Mouse (Mus musculus) cerebellum, postnatal 10 days (tissue): Measurements from ENCODE around the gene Msh6.
"Not testable (repeated sequence)": the region's sequence is repeated elsewhere in the genome, so short reads cannot be mapped to it uniquely, and the experiment has no call there.

ENCODE experiments used
- DNase-seq, 2 experiments: peaks; one replicate each; pipeline ENCODE4 v3.0.0; 2021; ENCODE audit warnings: mixed read lengths in 2 of 2

Msh6 gene

DNA sequence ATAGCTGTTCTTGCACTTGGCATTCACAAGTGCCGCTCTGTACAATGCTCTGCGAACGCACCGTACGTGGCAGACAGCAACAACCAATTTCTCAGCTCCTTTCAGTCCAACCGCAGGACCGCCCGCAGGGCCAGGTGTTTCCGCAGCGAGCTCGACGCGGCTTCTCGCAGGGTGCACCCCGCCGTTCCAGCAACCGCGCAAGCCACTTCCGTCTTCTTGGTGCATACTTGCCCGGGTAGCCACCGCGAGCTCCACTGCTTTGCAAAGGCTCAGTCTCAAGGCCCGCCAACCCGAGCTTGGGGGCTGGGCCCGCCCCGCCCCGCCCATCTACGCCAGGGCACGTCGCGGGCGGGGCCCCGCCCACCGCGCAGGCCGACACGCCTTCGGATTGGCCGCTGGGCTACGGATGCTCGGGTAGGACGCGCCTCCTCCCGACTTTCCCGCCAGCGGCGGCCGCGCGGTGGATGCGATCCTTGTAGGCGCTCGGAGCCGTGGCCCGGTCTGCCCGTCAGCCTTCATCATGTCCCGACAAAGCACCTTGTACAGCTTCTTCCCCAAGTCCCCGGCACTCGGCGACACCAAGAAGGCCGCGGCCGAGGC lies at the start of gene Msh6:
Msh6 (plus strand) TSS at position 434 of the 600 bp plus-strand sequence.
- peak; percentile 94 to 96 for DNase-seq

DNA sequence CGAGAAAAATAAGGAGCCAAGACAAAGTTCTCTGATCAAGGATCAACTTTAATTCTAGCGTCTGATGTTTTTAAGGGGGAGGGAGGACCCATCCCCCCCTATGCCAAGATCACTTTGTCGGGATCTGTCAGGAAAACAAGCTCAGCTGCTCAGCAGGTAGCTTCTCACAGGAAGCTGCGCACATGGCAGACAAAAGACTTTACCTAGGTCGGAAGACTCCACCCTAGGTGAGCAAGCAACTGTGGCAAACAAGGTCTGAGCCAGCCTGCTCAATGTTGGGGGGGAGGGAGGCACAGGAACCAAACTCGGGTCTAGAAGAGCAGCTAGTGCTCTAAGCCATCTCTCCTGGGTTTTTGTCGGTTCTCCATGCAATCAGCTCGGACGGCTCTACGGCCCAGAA lies 40.5 kb upstream of the Msh6 start:
- no peak for DNase-seq

DNA sequence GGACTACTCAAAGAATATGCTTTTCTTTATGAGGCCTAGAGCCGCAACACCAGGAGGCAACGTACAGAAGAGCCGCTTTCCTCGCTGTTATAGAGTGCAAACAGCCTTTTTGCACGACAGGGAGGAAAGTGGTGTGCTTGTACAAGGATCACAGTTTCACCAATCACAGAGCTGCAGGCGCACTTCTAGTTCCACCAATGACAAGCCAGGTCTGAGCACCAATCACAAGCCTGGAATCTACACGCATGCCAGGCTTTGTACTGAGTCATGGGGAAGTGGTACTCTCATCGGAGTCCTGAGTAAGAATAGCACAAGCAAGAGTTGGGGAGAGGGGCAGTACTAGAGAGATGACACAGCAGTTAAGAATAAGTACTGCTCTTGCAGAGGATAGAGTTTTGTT lies 40.1 kb upstream of the Msh6 start:
- DNase-seq, result no peak

DNA sequence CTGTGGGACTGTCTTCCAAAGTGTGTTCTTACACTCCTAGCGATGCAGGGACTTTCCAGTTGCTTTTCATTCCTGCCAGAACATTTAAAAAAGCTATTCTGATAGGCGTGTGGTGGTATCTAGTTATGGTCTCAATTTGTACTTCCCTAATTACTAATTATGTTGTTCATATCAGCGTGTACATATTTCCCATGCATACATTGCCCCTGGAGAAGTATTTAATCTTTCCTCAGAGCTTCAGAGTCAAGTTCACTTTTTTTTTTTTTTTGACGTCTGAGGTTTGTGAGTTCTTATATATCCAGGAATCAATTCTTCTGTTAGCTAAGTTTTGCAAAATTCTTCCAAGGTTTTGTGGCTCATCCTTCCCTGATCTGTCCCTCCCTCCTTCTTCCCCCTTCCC lies 38.7 kb upstream of the Msh6 start:
- no peak for DNase-seq

DNA sequence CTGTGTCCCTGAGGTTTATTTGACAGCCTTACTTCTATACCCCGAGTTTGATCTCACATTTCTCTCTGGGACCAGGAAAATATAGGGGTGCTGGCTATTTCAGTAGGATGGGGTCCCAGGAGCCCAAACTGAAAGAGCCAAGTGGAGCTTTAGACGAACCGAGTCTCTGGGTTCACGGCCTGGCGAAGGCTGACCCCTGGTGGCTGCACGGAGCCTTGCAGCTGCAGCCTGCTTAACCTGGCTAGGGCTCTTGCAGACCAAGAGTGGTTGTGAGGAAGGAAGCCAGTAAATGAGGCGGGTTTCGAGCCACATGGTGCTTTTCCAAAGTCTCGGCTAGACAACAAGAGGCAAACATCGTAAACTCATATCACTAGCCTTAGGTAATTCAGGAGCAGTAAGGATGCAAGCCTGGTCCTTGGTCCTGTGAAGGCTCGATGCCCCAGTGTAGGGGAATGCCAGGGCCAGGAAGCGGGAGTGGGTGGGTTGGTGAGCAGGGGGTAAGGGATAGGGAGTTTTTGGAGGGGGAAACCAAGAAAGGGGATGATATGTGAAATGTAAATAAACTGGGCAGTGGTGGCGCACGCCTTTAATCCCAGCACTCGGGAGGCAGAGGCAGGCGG lies 25.8 kb upstream of the Msh6 start:
- peak; percentile 92 to 93 for DNase-seq

DNA sequence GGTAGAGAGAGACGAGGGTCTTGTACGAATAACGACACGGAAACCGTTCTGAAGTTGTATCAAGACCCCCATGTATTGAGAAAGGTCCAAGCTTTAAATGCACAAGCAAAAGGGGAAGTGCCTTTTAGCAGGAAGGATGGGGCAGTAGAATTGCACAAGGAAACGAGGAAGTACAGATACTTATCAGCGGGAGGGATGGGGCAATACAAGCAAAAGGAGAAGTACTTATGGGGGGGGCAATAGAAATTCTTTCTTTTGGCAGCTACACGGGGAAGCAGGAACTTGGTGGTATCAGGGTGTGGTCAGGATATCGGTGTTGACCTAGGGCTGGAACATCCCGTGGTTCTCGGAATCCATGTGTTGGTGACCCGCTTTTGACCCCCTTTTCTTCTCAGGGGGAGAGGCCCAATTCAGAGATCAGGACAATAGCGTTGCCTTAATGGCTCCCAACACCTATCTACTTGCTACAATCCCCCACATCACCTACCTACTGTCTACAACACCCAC lies 20.2 kb upstream of the Msh6 start:
- not testable (repeated sequence) for DNase-seq

DNA sequence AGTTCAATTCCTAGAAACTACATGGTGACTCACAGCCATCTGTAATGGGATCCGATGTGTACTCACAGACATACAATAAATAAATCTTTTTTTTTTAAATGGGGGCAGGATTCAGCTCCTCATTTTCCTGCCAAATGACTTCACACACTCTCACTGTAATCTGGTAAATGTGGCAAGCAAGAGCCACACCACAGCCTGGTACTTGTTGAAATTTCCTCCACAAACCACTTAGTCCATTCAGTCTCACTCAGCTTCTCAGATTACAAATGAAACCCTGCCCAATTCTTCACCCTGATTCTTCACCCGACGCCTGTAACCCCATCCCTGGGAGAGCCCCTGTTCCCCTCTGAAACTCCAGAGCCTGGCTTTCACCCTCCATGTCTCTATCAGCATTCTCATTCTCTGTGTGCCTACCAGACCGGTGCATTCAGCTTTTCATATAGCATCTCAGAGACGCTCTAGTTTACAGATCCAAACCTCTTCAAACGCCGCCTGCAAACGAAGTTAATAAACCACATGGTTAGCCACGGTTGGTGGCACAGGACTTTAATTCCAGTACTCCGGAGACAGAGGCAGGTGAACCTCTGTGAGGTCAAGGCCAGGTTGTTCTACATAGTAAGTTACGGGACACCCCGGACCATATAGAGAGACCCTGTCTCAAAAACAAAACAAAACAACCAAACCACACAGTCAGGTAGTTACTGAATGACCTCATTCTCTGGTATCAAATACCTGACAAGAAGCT lies 17.6 kb upstream of the Msh6 start:
- DNase-seq, result no peak

DNA sequence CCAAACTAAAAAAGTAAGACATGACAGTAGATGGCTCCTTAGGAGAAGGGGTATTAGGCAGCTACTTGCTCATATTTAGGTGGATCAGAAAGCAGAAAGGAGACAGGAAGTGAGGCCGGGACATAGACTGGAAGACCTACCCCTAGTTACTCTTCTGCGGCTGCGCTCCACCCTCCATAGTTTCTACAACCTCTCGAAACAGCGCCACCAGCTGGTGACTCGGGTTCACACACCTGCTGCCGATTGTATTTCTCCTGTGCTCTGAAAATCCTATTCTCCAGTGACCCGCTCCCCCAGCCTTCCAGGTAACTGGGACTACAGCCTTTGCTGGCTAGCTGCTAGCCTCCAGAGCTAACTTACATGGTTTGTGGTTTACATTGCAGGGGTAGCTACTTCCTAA lies 16.6 kb upstream of the Msh6 start:
- DNase-seq, result peak; percentile 33 to 40

DNA sequence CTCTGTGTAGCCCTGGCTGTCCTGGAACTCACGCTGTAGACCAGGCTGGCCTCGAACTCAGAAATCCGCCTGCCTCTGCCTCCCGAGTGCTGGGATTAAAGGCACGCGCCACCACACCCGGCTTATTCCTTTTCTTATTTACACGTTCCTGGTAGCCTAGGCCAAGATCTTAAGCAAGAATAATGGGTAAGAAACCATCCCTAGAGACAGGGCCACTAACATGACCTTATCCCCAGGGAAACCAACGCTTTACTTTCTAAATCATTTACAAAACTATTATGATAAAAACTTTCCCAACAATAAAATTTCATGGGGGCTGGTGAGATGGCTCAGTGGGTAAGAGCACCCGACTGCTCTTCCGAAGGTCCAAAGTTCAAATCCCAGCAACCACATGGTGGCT lies 15.5 kb upstream of the Msh6 start:
- DNase-seq, result not testable (repeated sequence)

DNA sequence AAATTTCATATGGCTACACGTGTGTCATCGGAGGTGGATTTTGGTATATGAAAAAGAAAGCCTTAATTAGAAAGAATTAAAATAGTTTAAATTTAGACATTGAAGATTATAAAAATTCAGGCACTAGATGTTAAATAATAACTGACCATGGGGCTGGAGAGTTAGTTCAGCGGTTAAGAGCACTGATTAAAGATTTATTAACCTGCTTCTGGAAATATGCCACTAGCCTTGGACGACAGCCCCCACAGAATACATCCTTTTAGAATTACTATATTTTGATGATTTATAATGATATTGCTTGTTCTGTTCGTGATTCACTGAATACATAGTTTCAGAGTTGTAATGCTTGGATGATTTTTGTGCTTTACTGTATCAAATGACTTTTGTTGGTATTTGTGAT lies 14.9 kb upstream of the Msh6 start:
- DNase-seq, result not testable (repeated sequence)

DNA sequence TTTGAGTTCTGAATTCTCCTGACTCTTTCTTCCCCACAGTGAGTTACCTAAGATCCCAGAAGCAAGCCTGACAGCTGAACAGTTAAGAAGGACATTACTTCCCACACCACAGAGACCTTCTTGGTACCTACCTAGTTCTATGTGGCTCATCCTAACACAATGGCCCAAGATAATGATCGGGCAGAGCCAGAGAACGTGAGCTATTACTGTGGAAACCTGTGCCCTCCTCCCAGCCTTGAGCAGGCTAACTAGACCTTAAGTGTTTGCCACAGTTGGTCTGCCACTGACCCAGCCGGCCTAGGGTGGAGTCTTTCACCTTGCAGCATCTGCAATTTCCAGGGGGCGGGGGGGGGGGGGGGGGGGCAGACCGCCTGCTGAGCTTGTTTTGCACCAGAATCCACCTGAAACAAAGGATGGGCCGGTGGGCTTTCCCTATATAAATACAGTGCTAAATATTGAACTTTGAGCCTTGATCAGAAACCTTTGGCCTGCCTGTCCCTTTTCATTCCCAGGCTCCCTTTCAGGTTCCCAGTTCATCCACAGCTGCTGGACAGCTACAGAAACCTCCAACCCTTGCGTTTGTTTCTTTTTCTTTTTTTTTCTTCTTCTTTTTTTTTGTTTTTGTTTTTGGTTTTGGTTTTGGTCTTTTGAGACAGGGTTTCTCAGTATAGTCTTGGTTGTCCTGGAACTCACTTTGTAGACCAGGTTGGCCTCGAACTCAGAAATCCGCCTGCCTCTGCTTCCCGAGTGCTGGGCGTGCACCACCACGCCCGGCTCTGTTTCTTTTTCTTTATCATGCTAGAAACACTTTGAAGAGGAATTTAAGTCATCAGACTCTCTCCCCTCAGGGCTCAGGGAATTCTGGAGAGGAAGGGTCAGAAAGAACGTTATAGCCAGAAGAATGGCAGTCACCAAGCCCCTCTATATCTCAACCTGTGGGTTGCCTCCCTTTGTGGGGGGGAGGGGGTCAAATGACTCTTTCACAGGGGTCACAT lies 11.5 kb upstream of the Msh6 start:
- no peak for DNase-seq

DNA sequence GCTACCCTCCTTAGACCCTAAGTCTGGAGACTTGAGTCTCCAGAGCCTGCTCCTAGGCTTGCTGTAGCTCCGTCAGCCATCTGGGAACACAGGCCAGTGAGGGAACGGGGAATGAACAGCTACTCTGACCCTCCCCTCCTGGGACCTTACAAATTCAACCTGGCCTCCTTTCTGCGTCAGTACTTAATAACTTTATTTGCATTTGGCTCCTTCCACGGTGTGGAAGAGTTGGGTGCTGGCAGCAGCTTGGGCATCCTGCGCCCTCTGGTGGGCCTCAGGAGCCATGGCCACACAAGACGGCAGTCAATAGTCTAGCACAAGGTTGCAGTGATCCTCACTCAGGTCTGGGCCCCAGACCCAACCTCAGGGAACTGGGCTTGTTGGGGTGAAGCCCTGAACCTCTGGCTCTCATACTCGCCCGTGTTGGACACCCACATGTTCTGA lies 6.4 kb upstream of the Msh6 start:
- peak in 1 of 2 experiments; percentile 28 for DNase-seq

DNA sequence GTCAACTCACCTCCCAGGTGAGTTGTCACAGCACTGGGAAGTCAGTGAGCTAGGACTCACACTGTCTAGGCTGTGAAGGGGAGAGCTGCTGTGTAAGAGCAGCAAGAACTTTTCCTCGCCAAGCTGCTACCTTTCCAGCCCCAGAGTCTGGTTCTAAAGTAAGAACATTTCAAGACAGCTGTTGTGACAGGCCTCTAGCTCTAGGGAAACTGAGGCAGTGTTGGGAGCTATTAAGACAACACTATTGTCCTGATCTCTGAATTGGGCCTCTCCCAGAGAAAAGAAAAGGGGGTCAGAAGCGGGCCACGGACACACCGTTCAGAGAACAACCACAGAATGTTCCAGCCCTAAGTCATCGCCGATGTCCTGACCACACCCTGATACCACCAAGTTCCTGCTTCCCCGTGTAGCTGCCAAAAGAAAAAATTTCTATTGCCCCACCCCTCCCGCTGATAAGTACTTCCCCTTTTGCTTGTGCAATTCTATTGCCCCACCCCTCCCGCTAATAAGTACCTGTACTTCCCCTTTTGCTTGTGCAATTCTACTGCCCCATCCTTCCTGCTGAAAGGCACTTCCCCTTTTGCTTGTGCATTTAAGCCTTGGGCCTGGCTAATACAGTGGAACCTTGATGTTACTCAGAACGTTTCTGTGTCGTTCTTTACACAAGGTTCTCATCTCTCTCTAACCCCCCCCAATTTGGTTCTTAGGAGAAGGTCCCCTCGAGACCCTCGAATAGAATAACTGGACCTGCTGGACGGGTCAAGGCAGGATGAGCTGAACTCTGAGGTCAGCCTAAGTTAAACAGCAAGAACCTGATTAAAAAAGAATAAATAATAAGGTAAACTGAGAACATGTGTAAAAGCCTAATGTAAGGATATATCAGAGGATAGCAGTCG lies 2.9 kb upstream of the Msh6 start:
- not testable (repeated sequence) for DNase-seq

DNA sequence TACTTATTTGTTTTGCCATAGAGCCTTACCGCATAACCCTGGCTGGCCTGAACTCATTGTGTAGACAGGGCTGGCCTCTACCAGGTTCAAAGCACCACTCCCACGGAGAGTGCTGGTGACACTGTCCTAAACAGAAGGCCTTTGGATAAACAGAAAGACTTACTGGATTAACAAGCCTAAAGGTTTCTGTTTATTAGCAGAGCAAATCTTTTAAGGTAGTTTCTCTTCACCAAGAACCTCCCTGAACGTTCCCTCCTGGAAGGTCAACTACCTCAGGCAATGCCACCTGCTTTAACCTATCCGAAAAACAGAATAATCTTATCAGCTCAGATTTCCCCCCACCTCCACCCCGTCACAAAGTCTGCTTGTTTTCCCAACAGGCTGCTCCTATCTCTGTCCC lies 2.0 kb upstream of the Msh6 start:
- no peak for DNase-seq

DNA sequence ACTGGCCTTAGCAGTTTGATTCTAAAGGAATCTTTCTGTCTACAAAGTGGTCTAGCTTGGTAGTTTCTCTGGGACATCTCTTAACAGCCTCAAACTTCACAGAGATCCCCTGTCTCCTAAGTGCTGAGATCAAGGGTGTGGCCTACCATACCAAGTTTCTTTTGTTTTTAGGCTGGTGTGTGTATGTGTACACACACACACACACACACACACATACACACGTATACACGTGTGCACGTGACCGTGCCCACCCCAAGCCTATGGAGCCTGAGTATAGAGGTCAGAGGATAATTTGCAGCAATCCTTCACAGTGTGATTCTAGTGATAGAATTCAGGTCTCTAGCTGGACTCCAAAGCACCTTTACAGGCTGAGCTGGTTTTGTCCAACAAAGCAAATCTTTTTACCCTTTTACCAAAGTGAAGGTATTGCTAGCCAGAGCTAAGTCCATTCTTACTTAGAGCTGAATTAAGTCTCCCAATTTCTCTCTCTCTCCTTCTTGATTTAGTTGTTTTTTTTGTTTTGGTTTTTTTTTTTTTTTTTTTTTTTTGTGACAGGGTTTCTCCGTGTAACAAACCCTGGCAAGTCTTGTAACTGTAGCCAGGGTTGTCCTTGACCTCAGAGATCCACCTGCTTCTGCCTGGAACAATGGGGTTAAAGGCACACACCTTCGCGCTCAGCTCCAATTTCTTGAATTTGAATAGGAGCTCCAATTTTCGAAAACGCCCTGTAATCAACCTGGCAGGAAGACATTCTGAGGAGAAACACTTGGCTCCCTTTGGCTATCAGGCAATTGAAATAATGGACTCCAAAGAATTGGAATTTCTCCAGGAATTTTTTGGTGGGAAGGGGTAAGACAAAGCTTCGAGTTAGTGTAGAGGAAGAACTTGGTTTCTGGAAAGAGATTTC lies 1.3 kb upstream of the Msh6 start:
- DNase-seq, result no peak

DNA sequence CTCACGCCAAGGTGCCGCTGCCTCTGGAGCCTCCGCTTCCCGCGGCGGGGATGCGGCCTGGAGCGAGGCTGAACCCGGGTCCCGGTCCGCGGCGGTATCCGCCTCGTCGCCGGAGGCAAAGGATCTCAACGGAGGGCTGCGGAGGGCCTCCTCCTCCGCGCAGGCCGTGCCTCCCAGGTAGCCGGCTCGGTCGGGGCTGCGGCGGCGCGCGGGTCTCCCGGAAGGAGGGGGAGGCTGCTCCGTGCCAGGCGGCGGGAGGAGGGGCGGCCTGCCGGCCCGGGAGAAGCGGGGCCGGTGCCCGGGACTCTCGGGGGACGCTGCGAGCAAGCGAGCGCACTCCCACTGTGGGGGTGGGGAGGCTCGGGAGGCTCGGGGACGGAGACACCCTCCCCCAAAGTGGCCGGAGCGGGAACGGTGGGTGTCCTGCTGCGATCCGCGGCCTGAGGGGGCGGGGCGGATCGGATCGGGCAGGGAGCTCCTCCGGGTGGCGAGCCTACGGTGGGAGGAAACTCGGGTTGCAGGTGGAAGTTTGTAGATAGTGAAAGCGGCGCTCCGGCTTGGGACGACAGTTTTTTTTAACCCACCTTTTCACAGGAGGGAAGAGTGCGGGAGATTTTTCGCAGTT lies 479 bp downstream of the Msh6 start:
- DNase-seq, result peak; percentile 73 to 78

DNA sequence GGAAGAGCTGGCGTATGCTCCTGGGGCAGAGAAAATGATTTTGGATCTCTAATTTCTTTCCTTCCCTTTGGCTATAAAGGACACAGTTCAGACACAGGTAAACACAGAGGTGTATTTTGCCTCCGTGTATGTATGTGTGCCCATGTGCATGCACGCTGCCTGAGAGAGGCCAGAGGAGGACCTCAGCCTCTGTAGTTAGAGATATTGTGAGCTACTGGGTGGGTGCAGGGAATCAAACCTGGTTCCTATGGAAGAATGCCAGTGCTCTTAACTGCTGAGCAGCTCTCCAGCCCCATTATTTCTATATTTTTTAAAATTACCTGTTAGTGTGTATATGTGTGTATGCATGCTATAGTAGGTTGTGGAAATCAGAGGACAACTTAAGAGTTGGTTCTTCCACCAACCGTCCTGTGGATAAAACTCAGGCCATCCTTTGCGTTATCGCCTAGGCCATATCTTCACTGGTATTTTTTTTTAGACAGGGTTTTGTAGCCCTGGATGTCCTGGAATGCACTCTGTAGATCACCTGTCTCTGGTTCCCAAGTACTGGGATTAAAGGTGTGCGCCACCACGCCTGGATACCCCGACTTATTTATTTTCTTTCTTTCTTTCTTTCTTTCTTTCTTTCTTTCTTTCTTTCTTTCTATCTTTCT lies 1.4 kb downstream of the Msh6 start:
- DNase-seq, result no peak

DNA sequence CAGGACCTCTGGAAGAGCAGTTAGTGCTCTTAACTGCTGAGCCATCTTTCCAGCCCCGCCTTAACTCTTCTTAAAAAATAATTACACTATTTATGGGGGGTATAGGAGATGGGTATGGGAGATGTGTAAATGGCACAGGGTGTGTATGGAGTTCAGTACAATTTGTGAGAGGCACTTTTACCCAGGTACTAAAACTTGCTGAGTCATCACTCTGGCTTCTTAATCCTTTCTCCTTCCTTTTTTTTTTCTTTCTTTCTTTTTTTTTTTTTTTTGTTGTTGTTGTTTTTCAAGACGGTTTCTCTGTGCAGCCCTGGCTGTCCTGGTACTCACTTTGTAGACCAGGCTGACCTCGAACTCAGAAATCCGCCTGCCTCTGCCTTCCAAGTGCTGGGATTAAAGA lies 2.1 kb downstream of the Msh6 start:
- DNase-seq, result not testable (repeated sequence)

DNA sequence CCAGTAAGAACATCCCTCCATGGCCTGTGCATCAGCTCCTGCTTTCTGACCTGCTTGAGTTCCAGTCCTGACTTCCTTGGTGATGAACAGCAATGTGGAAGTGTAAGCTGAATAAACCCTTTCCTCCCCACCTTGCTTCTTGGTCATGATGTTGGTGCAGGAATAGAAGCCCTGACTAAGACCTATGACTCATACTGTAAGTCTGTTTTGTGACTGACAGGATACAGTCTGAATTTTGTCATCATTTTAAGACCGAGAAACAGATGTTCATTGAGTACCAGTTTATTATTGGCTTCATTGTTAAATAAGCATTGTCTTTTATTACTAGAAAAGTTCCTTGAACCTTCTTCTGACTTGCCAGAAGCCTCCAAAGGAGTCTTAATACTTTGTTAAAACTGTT lies 4.8 kb downstream of the Msh6 start:
- DNase-seq, result not testable (repeated sequence)
